ENCODE assay signal across 8 mouse cellular contexts in genomic region chr11:108222616-108223015, GRCm38 (mm10).
A peak's percentile ranks its signal among the peaks of the same experiment; 100 is the strongest.
DNase-seq lines count a peak whose midpoint lies in the region; ATAC-seq and TF ChIP-seq lines count a peak whose summit lies in the region.

No protein-coding gene starts in this region.

- WGBS in hindbrain, postnatal 0 days, result 56% methylated on average over 8 of the region's 8 CpGs
- WGBS in midbrain, embryonic 15.5 days, result 86% methylated on average over 8 of the region's 8 CpGs

- no peaks in the 10 kb centered on the region for H3K27me3 ChIP-seq in hindbrain, postnatal 0 days (ENCODE audit: insufficient read depth, low read length)
- no peaks in the 10 kb centered on the region for H3K27me3 ChIP-seq in midbrain, embryonic 15.5 days (replicated peaks)

- peak overlapping the region; percentile 87 for H3K27ac ChIP-seq in layer of hippocampus, adult 2 months
- H3K27ac ChIP-seq in brown adipose tissue, adult 24 weeks (replicated peaks; ENCODE audit: low read depth, low read length), result peak overlapping the region; percentile 39; the same call in 1 of the 2 replicates
- peak overlapping the region; percentile 54 for H3K27ac ChIP-seq in hindbrain, postnatal 0 days
- no peak overlapping the region for H3K27ac ChIP-seq in midbrain, embryonic 15.5 days

- H3K9me3 ChIP-seq in hindbrain, postnatal 0 days (ENCODE audit: low read length), result no peaks in the 10 kb centered on the region
- H3K9me3 ChIP-seq in midbrain, embryonic 15.5 days, result no peaks in the 10 kb centered on the region

- H3K36me3 ChIP-seq in hindbrain, postnatal 0 days (ENCODE audit: insufficient read depth, low read length), result no peaks in the 10 kb centered on the region
- H3K36me3 ChIP-seq in midbrain, embryonic 15.5 days (replicated peaks), result no peaks in the 10 kb centered on the region

- peak; percentile 27; the same call in 1 of the 2 replicates for ATAC-seq in hindbrain, postnatal 0 days
- peak; percentile 78 for ATAC-seq in megakaryocyte progenitor cell, adult 5-6 weeks (replicated peaks; ENCODE audit: poor library complexity)
- no peak for ATAC-seq in midbrain, embryonic 15.5 days (replicated peaks)

- no peak overlapping the region for H3K4me2 ChIP-seq in hindbrain, postnatal 0 days (ENCODE audit: low read depth, low read length)
- no peak overlapping the region for H3K4me2 ChIP-seq in midbrain, embryonic 15.5 days

- H3K4me3 ChIP-seq in layer of hippocampus, adult 2 months, result no peak overlapping the region
- H3K4me3 ChIP-seq in brown adipose tissue, adult 24 weeks (ENCODE audit: insufficient read depth, low read depth, low read length), result no peak overlapping the region
- no peak overlapping the region for H3K4me3 ChIP-seq in hindbrain, postnatal 0 days (ENCODE audit: low read length)
- no peak overlapping the region for H3K4me3 ChIP-seq in midbrain, embryonic 15.5 days

- peak in 1 of 2 experiments; percentile 34 for DNase-seq in layer of hippocampus, adult 2 months (ENCODE audit: low spot score in 2 of 2)
- DNase-seq in layer of hippocampus, adult 18-20 months (ENCODE audit: low spot score in 2 of 2), result no peak
- no peak for DNase-seq in hindbrain, postnatal 0 days (ENCODE audit: low spot score)
- no peak for DNase-seq in adrenal gland, adult 18-20 months (ENCODE audit: low spot score in 2 of 2)
- no peak for DNase-seq in urinary bladder, adult 18-20 months (ENCODE audit: low spot score in 2 of 2)

- peaks cover 3% of the 10 kb centered on the region; the same call in 1 of the 2 replicates for H3K4me1 ChIP-seq in brown adipose tissue, adult 24 weeks (ENCODE audit: control insufficient read depth, insufficient read depth, insufficient read length, low read length)
- peaks cover 39% of the 10 kb centered on the region for H3K4me1 ChIP-seq in hindbrain, postnatal 0 days (ENCODE audit: insufficient read depth, low read length)
- peaks cover 22% of the 10 kb centered on the region for H3K4me1 ChIP-seq in midbrain, embryonic 15.5 days

- no peak for TF ChIP-seq CTCF in layer of hippocampus, adult 2 months (conservative IDR thresholded peaks at IDR 0.05)
- no peak for TF ChIP-seq CTCF in hindbrain, postnatal 0 days (IDR thresholded peaks at IDR 0.05; ENCODE audit: low read depth)

- H3K9ac ChIP-seq in hindbrain, postnatal 0 days (replicated peaks; ENCODE audit: low read length), result no peak overlapping the region
- H3K9ac ChIP-seq in midbrain, embryonic 15.5 days, result no peak overlapping the region
